Mouse (Mus musculus) MEL (cell line): ENCODE results near the gene 4930539E08Rik.

Experiments used
- CTCF ChIP-seq, 3 experiments: IDR thresholded peaks in 2 of 3; conservative IDR thresholded peaks in 1 of 3; 2 replicates each; pipeline ENCODE4 v1.5.1; 2011 to 2012; ENCODE audit warnings: low read length in 3 of 3, low read depth in 2 of 3, mild to moderate bottlenecking in 2 of 3, improper control_type of control experiment in 1 of 3, inconsistent platforms in 1 of 3, mixed read lengths in 1 of 3, moderate library complexity in 1 of 3; ENCODE audit not compliant: control insufficient read depth in 1 of 3, insufficient read depth in 1 of 3, poor library complexity in 1 of 3, severe bottlenecking in 1 of 3
- GATA1 ChIP-seq: IDR thresholded peaks from 2 replicates; pipeline ENCODE4 v1.6.1; 2011; ENCODE audit warnings: low read depth, low read length, improper control_type of control experiment
- HCFC1 ChIP-seq: IDR thresholded peaks from 2 replicates; pipeline ENCODE4 v1.6.1; 2012; ENCODE audit warnings: low read depth, mild to moderate bottlenecking, inconsistent platforms, low read length, improper control_type of control experiment, moderate library complexity
- POLR2A ChIP-seq, 2 experiments: IDR thresholded peaks; 2 replicates each; pipeline ENCODE4 v1.6.1; 2011 to 2012; ENCODE audit warnings: low read length in 2 of 2, mild to moderate bottlenecking in 2 of 2, control low read depth in 1 of 2, improper control_type of control experiment in 1 of 2, low read depth in 1 of 2, moderate library complexity in 1 of 2; ENCODE audit not compliant: control insufficient read depth in 1 of 2, insufficient read depth in 1 of 2, poor library complexity in 1 of 2

DNA sequence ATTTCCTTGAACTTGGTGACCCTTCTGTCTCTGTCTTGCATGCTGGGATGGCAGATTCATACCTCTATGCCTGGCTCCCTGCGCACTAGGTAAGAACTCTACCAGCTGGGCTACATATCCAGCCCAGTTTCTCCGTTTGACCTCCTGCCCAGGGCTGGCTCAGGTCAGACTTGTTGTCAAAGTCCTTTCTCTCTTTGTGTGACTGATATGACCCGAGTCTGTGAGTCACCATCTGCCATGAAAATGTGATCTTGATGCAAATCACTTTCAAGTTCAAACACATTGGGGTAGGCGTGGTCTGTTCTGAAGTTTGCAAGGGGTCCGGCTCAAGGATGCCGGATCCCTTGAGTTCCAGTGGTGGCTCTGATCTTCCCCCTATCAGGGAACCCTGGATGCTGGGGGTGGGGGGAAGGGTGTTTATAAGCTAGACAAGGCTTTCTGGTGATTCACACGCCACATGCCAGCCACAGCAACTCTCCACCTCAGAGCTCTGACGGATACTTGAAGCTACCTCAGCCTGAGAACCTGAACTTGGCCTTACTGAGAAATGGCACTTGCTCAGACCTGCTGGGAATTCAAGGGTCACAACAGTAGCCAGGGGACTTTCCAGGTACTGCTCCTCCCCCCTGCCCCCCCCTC is 10.0 kb upstream of the 4930539E08Rik start:
- TF ChIP-seq GATA1: no peak
- no peak for TF ChIP-seq HCFC1
- TF ChIP-seq POLR2A (IDR thresholded peaks at IDR 0.05; ENCODE audit: control insufficient read depth in 1 of 2, insufficient read depth in 1 of 2, low read depth in 1 of 2, low read length in 2 of 2, poor library complexity in 1 of 2): no peak
- TF ChIP-seq CTCF (IDR thresholded peaks at IDR 0.05 in 2 of 3, conservative IDR thresholded peaks at IDR 0.05 in 1 of 3; ENCODE audit: control insufficient read depth in 1 of 3, insufficient read depth in 1 of 3, low read depth in 2 of 3, low read length in 3 of 3, poor library complexity in 1 of 3, severe bottlenecking in 1 of 3): no peak
